Mouse (Mus musculus) layer of hippocampus, adult 9-10 months (tissue): ENCODE results near the gene Cep19.

ENCODE experiments used
- DNase-seq: peaks from one replicate; pipeline ENCODE4 v3.0.0; 2022; ENCODE audit warnings: low spot score

The Cep19 gene

GRCm38 (mm10) chr16:32144592-32144991 lies 45.0 kb downstream of the Cep19 start:
- DNase-seq, result no peak

GRCm38 (mm10) chr16:32147589-32148207 lies 48.1 kb downstream of the Cep19 start:
- DNase-seq, result no peak

- no peak for DNase-seq
Measured at GRCm38 (mm10) chr16:32153976-32154375, 54.4 kb downstream of the Cep19 start.

- peak; percentile 58 for DNase-seq
Measured at GRCm38 (mm10) chr16:32154437-32154836, 54.8 kb downstream of the Cep19 start.

- DNase-seq, result no peak
Measured at GRCm38 (mm10) chr16:32156719-32157118, 57.1 kb downstream of the Cep19 start.

GRCm38 (mm10) chr16:32157369-32157768 lies 57.8 kb downstream of the Cep19 start:
- no peak for DNase-seq
